Mouse (Mus musculus) hindbrain, postnatal 0 days (tissue): ENCODE data around the gene 1700088E04Rik. TPM values are rescaled to one million over a fixed set of nuclear protein-coding genes. Genes with fewer than 3 reads are reported as not detected.

Source experiments
- ATAC-seq: fragments of 200-750 bp; cut with Nextera tagmentation; 2 replicates; pipeline ENCODE4 v1.8.0; 2017; ENCODE audit warnings: mild to moderate bottlenecking, moderate TSS enrichment, moderate library complexity
- DNase-seq: peaks from one replicate; pipeline ENCODE4 v3.0.0-alpha.2; 2015; ENCODE audit warnings: low spot score
- H3K27ac ChIP-seq: fragments of 300-500 bp; sonication (generic); 2 replicates; pipeline ENCODE4 v1.5.1; 2014; ENCODE audit warnings: mild to moderate bottlenecking
- H3K27me3 ChIP-seq: fragments of 300-500 bp; sonication (generic); 2 replicates; pipeline ENCODE4 v1.6.1; 2014; ENCODE audit warnings: low read length, mixed read lengths; ENCODE audit not compliant: insufficient read depth
- H3K36me3 ChIP-seq: fragments of 300-500 bp; sonication (generic); 2 replicates; pipeline ENCODE4 v1.6.1; 2014; ENCODE audit warnings: low read length, mixed read lengths; ENCODE audit not compliant: insufficient read depth
- H3K4me1 ChIP-seq: fragments of 300-500 bp; sonication (generic); 2 replicates; pipeline ENCODE4 v1.6.1; 2014; ENCODE audit warnings: antibody characterized with exemption, low read length, mixed read lengths; ENCODE audit not compliant: insufficient read depth
- H3K4me2 ChIP-seq: fragments of 300-500 bp; sonication (generic); 2 replicates; pipeline ENCODE4 v1.6.1; 2014; ENCODE audit warnings: low read depth, mild to moderate bottlenecking, low read length, moderate library complexity, mixed read lengths
- H3K4me3 ChIP-seq: fragments of 300-500 bp; sonication (generic); 2 replicates; pipeline ENCODE4 v1.5.1; 2014; ENCODE audit warnings: low read length
- H3K9ac ChIP-seq: fragments of 300-500 bp; sonication (generic); replicated peaks from 2 replicates; pipeline ENCODE4 v1.6.1; 2014; ENCODE audit warnings: mild to moderate bottlenecking, low read length, moderate library complexity, mixed read lengths
- H3K9me3 ChIP-seq: fragments of 300-500 bp; sonication (generic); 2 replicates; pipeline ENCODE4 v1.6.1; 2016; ENCODE audit warnings: low read length, mixed read lengths
- CTCF ChIP-seq: IDR thresholded peaks from 2 replicates; pipeline ENCODE4 v1.5.1; 2016; ENCODE audit warnings: antibody characterized with exemption, control low read depth, low read depth
- WGBS: fragments of 180-500 bp; shearing (Covaris S2); extraction: QIAGEN DNeasy Blood & Tissue Kit; methylation state at CpG from one replicate; pipeline ENCODE4 v1.1.7; 2014; 5-methylcytosine and 5-hydroxymethylcytosine counted together
- polyA plus RNA-seq: library from polyadenylated mRNA; unstranded; fragments of >200 nt; fragmentation: Nextera tagmentation; extraction: Ambion mirVana; gene quantifications from 2 replicates; pipeline ENCODE4 v1.2.1, GENCODE M21; 2015
- total RNA-seq: library from RNA; depleted of rRNA; stranded (reverse); fragments of >200 nt; gene quantifications from 2 replicates; pipeline ENCODE4 v1.2.3, GENCODE M21; 2014

1700088E04Rik gene
- total and polyA plus RNA-seq, 2 experiments from 2014 or later, result 10.1 to 18.0 TPM

- H3K4me3 ChIP-seq, result no peak overlapping the region
- no peaks in the 10 kb centered on the region for H3K27me3 ChIP-seq
- H3K4me2 ChIP-seq, result no peak overlapping the region
- ATAC-seq (no peak), DNase-seq (no peak)
- H3K9ac ChIP-seq, result no peak overlapping the region
- 90% methylated on average over 10 of the region's 10 CpGs for WGBS
- no peak overlapping the region for H3K27ac ChIP-seq
- H3K36me3 ChIP-seq, result peaks cover 48% of the 10 kb centered on the region
- no peaks in the 10 kb centered on the region for H3K4me1 ChIP-seq
- H3K9me3 ChIP-seq, result no peaks in the 10 kb centered on the region
- no peak for TF ChIP-seq CTCF
Observed at GRCm38 (mm10) chr15:79124331-79124875, 16.6 kb downstream of the 1700088E04Rik start.

- DNase-seq, result no peak
- Histone ChIP-seq H3K4me3 (no peak overlapping the region), H3K4me1 (no peaks in the 10 kb centered on the region), H3K36me3 (peaks cover 48% of the 10 kb centered on the region), H3K27me3 (no peaks in the 10 kb centered on the region), H3K9me3 (no peaks in the 10 kb centered on the region), H3K27ac (no peak overlapping the region), H3K4me2 (no peak overlapping the region), H3K9ac (no peak overlapping the region)
- ATAC-seq, result no peak
- TF ChIP-seq CTCF, result no peak
- 84% methylated on average over 6 of the region's 6 CpGs for WGBS
Observed at GRCm38 (mm10) chr15:79123751-79124150, 17.3 kb downstream of the 1700088E04Rik start.

GRCm38 (mm10) chr15:79122546-79122945 lies 18.5 kb downstream of the 1700088E04Rik start:
- Histone ChIP-seq H3K9me3 (no peaks in the 10 kb centered on the region), H3K27ac (no peak overlapping the region), H3K4me3 (no peak overlapping the region), H3K36me3 (peaks cover 41% of the 10 kb centered on the region), H3K27me3 (no peaks in the 10 kb centered on the region), H3K9ac (no peak overlapping the region), H3K4me1 (no peaks in the 10 kb centered on the region), H3K4me2 (no peak overlapping the region)
- TF ChIP-seq CTCF, result no peak
- no peak for DNase-seq
- WGBS, result 79% methylated on average over 13 of the region's 13 CpGs
- no peak for ATAC-seq

- no peak for DNase-seq
- Histone ChIP-seq H3K36me3 (peaks cover 37% of the 10 kb centered on the region), H3K9ac (no peak overlapping the region), H3K4me2 (no peak overlapping the region), H3K4me3 (no peak overlapping the region), H3K9me3 (no peaks in the 10 kb centered on the region), H3K27ac (no peak overlapping the region), H3K27me3 (no peaks in the 10 kb centered on the region), H3K4me1 (no peaks in the 10 kb centered on the region)
- WGBS, result 47% methylated on average over 4 of the region's 4 CpGs
- ATAC-seq, result no peak
- no peak for TF ChIP-seq CTCF
Observed at GRCm38 (mm10) chr15:79122119-79122518, 18.9 kb downstream of the 1700088E04Rik start.

- ATAC-seq (no peak), DNase-seq (no peak)
- Histone ChIP-seq H3K9ac (no peak overlapping the region), H3K4me3 (no peak overlapping the region), H3K4me2 (no peak overlapping the region), H3K27me3 (no peaks in the 10 kb centered on the region), H3K9me3 (no peaks in the 10 kb centered on the region), H3K4me1 (no peaks in the 10 kb centered on the region), H3K27ac (no peak overlapping the region), H3K36me3 (peaks cover 35% of the 10 kb centered on the region)
- TF ChIP-seq CTCF, result no peak
- 85% methylated on average over 9 of the region's 9 CpGs for WGBS
Observed at GRCm38 (mm10) chr15:79119491-79119890, 21.6 kb downstream of the 1700088E04Rik start.

GRCm38 (mm10) chr15:79115276-79115675 lies 25.8 kb downstream of the 1700088E04Rik start:
- WGBS, result 73% methylated on average over 5 of the region's 5 CpGs
- H3K4me3 ChIP-seq, result no peak overlapping the region
- no peak for TF ChIP-seq CTCF
- no peak overlapping the region for H3K27ac ChIP-seq
- no peak overlapping the region for H3K9ac ChIP-seq
- peaks cover 14% of the 10 kb centered on the region for H3K36me3 ChIP-seq
- ATAC-seq (no peak), DNase-seq (no peak)
- H3K9me3 ChIP-seq, result no peaks in the 10 kb centered on the region
- peaks cover 8% of the 10 kb centered on the region; the same call in 1 of the 2 replicates for H3K4me1 ChIP-seq
- H3K4me2 ChIP-seq, result no peak overlapping the region
- H3K27me3 ChIP-seq, result no peaks in the 10 kb centered on the region

GRCm38 (mm10) chr15:79111774-79112173 lies 29.3 kb downstream of the 1700088E04Rik start:
- DNase-seq (peak; percentile 48), ATAC-seq (no peak)
- no peak overlapping the region for H3K4me2 ChIP-seq
- H3K9me3 ChIP-seq, result no peaks in the 10 kb centered on the region
- peaks cover 8% of the 10 kb centered on the region; the same call in 1 of the 2 replicates for H3K4me1 ChIP-seq
- H3K27me3 ChIP-seq, result no peaks in the 10 kb centered on the region
- no peak for TF ChIP-seq CTCF
- H3K9ac ChIP-seq, result no peak overlapping the region
- no peak overlapping the region for H3K27ac ChIP-seq
- no peak overlapping the region for H3K4me3 ChIP-seq
- 62% methylated on average over 4 of the region's 4 CpGs for WGBS
- peaks cover 11% of the 10 kb centered on the region for H3K36me3 ChIP-seq
